Mouse (Mus musculus) hindbrain, embryonic 11.5 days (tissue): ENCODE data around the gene Col4a1. TPM values are rescaled to one million over a fixed set of nuclear protein-coding genes. Genes with fewer than 3 reads are reported as not detected.

ENCODE experiments used
- polyA plus RNA-seq: library from polyadenylated mRNA; unstranded; fragments of >200 nt; fragmentation: Nextera tagmentation; extraction: Ambion mirVana; gene quantifications from 2 replicates; pipeline ENCODE4 v1.2.1, GENCODE M21; 2014

Col4a1 gene
- polyA plus RNA-seq, 1 experiment from 2014 or later: 91.8 TPM

Other genes starting within 250 kb of the Col4a1 start
- 26.2 and 29.9 TPM in 2 replicates for gene Col4a2, start within 50 bp of the Col4a1 start, polyA plus RNA-seq
- gene Rab20, start 165.9 kb upstream of the Col4a1 start, polyA plus RNA-seq: 0.83 and 1.3 TPM in 2 replicates
- 105 and 108 TPM in 2 replicates for gene Naxd, start 184.7 kb upstream of the Col4a1 start, polyA plus RNA-seq
- 17.5 and 19.5 TPM in 2 replicates for gene Cars2, start 238.0 kb upstream of the Col4a1 start, polyA plus RNA-seq
- 41.6 and 45.7 TPM in 2 replicates for gene Ing1, start 242.7 kb upstream of the Col4a1 start, polyA plus RNA-seq